ENCODE assay signal across 9 mouse cellular contexts in genomic region chr10:91249681-91250195, GRCm38 (mm10).
DNase-seq lines count a peak whose midpoint lies in the region; ATAC-seq lines count a peak whose summit lies in the region.
"Had no signal": no experiment of that assay in that cellular context is flagged by ENCODE, and none has a peak within 500 bp of the region (broad histone marks: within the 10 kb centered on the region; RNA-seq: fewer than 3 reads in every experiment).

No protein-coding gene starts in this region.

- 46% methylated on average over 18 of the region's 18 CpGs for WGBS in kidney, embryonic 15.5 days
- WGBS in intestine, embryonic 16.5 days = 28% methylated on average over 18 of the region's 18 CpGs

- no peak overlapping the region for H3K27ac ChIP-seq in kidney, embryonic 15.5 days
- no peak overlapping the region for H3K27ac ChIP-seq in intestine, embryonic 16.5 days (ENCODE audit: low read length)

- no peaks in the 10 kb centered on the region for H3K9me3 ChIP-seq in kidney, embryonic 15.5 days (replicated peaks)
- no peaks in the 10 kb centered on the region for H3K9me3 ChIP-seq in intestine, embryonic 16.5 days (ENCODE audit: control insufficient read depth, low read length)

- peak overlapping the region; percentile 37 for H3K4me2 ChIP-seq in kidney, embryonic 15.5 days
- peak overlapping the region; percentile 31 for H3K4me2 ChIP-seq in intestine, embryonic 16.5 days (ENCODE audit: low read depth, low read length)

- no peaks in the 10 kb centered on the region for H3K36me3 ChIP-seq in kidney, embryonic 15.5 days
- no peaks in the 10 kb centered on the region for H3K36me3 ChIP-seq in intestine, embryonic 16.5 days (ENCODE audit: control insufficient read depth, insufficient read depth, low read length)

- no peaks in the 10 kb centered on the region for H3K4me1 ChIP-seq in kidney, embryonic 15.5 days
- H3K4me1 ChIP-seq in intestine, embryonic 16.5 days (ENCODE audit: control insufficient read depth, insufficient read depth, low read length) = no peaks in the 10 kb centered on the region

- DNase-seq in kidney, postnatal 25 days = no peak
- DNase-seq in Muller cell, postnatal 12 days (ENCODE audit: inconsistent ontology term) = peak; percentile 25
- DNase-seq in embryo, embryonic 11 days = peak; percentile 31
- DNase-seq in cerebellum, adult 9-10 months = no peak
- no peak for DNase-seq in frontal cortex, postnatal 25 days (ENCODE audit: low spot score in 2 of 2)
- DNase-seq: adrenal gland, postnatal 36 days; right cerebral cortex, postnatal 4 days had no signal

- peak overlapping the region; percentile 23 for H3K4me3 ChIP-seq in kidney, embryonic 15.5 days (replicated peaks)
- H3K4me3 ChIP-seq in intestine, embryonic 16.5 days (ENCODE audit: low read length) = peak overlapping the region; percentile 13

- H3K9ac ChIP-seq in kidney, embryonic 15.5 days = no peak overlapping the region
- no peak overlapping the region for H3K9ac ChIP-seq in intestine, embryonic 16.5 days (ENCODE audit: low read depth, low read length)

- no peaks in the 10 kb centered on the region for H3K27me3 ChIP-seq in kidney, embryonic 15.5 days
- no peaks in the 10 kb centered on the region for H3K27me3 ChIP-seq in intestine, embryonic 16.5 days (replicated peaks; ENCODE audit: control insufficient read depth, insufficient read depth, low read length)

- no peak for ATAC-seq in kidney, embryonic 15.5 days (replicated peaks; ENCODE audit: low FRiP score)
- ATAC-seq in intestine, embryonic 16.5 days = no peak

Comparison
In these comparisons a context has a peak if more than half of its experiments do, and no peak if none do; other contexts are left out.
1. DNase-seq: peak in Muller cell, postnatal 12 days (single experiment) and embryo, embryonic 11 days (single experiment); none in kidney, postnatal 25 days (0 of 2), cerebellum, adult 9-10 months (single experiment) and frontal cortex, postnatal 25 days (0 of 2).